ENCODE assay signal across 24 mouse cellular contexts in genomic region chr11:44775549-44775948, GRCm38 (mm10).
"Had no signal": no experiment of that assay in that cellular context is flagged by ENCODE, and none has a peak within 500 bp of the region (broad histone marks: within the 10 kb centered on the region; RNA-seq: fewer than 3 reads in every experiment).

No protein-coding gene starts in this region.

- H3K9me3 ChIP-seq: heart, embryonic 13.5 days; heart, embryonic 15.5 days; hindbrain, embryonic 13.5 days; intestine, embryonic 15.5 days; limb, embryonic 10.5 days; limb, embryonic 12.5 days had no signal

- H3K4me3 ChIP-seq: heart, adult 2 months; heart, embryonic 13.5 days; heart, embryonic 15.5 days; hindbrain, embryonic 13.5 days; intestine, embryonic 15.5 days; layer of hippocampus, adult 2 months; left cerebral cortex, adult 2 months; limb, embryonic 10.5 days; limb, embryonic 12.5 days had no signal

- H3K9ac ChIP-seq: heart, embryonic 13.5 days; heart, embryonic 15.5 days; hindbrain, embryonic 13.5 days; intestine, embryonic 15.5 days; limb, embryonic 12.5 days had no signal

- H3K4me1 ChIP-seq: intestine, embryonic 15.5 days had no signal

- DNase-seq: gastrocnemius, postnatal 14 days; gastrocnemius, postnatal 36 days; heart, adult 2 months; heart, postnatal 14 days; heart, postnatal 36 days; kidney, adult 18-20 months; kidney, adult 8-10 months; kidney, postnatal 10 days; kidney, postnatal 25 days; kidney, postnatal 4 days; liver had no signal

- H3K27ac ChIP-seq: heart, adult 2 months; heart, embryonic 13.5 days; heart, embryonic 15.5 days; hindbrain, embryonic 13.5 days; intestine, embryonic 15.5 days; layer of hippocampus, adult 2 months; left cerebral cortex, adult 2 months; limb, embryonic 10.5 days; limb, embryonic 12.5 days had no signal

- H3K27me3 ChIP-seq: heart, embryonic 13.5 days; heart, embryonic 15.5 days; hindbrain, embryonic 13.5 days; intestine, embryonic 15.5 days; limb, embryonic 12.5 days had no signal

- H3K36me3 ChIP-seq: heart, embryonic 13.5 days; heart, embryonic 15.5 days; hindbrain, embryonic 13.5 days; intestine, embryonic 15.5 days; limb, embryonic 10.5 days had no signal

- ATAC-seq: hindbrain, embryonic 16.5 days; inflammation-experienced regulatory T-cells, adult 6 months; intestine, embryonic 15.5 days; intestine, postnatal 0 days had no signal

- H3K4me2 ChIP-seq: heart, embryonic 11.5 days; heart, embryonic 13.5 days; heart, embryonic 15.5 days; hindbrain, embryonic 13.5 days; intestine, embryonic 15.5 days; limb, embryonic 12.5 days; liver, embryonic 11.5 days had no signal
